Mouse (Mus musculus): Measurements from ENCODE around the gene Tulp1. TPM values are rescaled to one million over a fixed set of nuclear protein-coding genes. Genes with fewer than 3 reads are reported as not detected.
A peak's percentile ranks its signal among the peaks of the same experiment; 100 is the strongest.

Tulp1 gene
- polyA plus RNA-seq, 1 experiment from 2014 or later: 9.3 TPM

DNA sequence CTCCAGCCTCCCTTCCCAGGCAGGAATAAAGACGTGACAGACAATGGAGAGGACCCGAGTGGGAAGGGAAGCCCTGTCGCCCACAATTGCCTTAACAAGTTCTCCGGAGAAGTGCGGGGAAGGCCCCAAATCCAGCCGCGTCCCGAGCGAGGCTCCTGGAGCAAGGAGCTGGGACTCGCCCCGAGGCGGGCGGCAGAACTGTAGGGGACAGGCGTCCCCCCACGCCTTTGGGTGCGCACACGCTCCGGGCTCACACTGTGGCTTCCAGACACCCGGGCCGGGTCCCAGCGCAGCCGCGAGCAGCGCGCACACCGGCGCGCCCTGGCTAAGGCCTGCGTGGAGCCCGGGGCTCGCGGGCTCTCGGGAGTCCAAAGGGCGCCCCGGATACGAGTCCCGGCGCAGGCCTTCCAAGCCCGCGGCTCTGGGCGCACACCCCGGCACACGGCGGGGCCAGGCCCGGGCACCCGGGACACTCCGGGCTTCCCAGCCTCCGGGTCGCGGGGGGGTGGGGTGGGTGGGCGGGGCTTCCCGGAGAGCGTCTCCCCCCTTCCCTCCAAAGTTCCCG, 15.0 kb downstream of the Tulp1 start:
- peak overlapping the region; percentile 93 for H3K4me3 ChIP-seq
- no peaks in the 10 kb centered on the region for H3K36me3 ChIP-seq
- H3K4me1 ChIP-seq: peaks cover 52% of the 10 kb centered on the region
- H3K27ac ChIP-seq: peak overlapping the region; percentile 100
- peak; percentile 5; the same call in 1 of the 2 replicates for ATAC-seq (ENCODE audit: insufficient number of reproducible peaks, insufficient read depth, low FRiP score, low TSS enrichment)
- peak overlapping the region; percentile 87 for H3K4me2 ChIP-seq (replicated peaks)
- H3K9ac ChIP-seq: peak overlapping the region; percentile 95
- WGBS: under 1% methylated on average over 47 of the region's 54 CpGs
- H3K9me3 ChIP-seq: no peaks in the 10 kb centered on the region
- H3K27me3 ChIP-seq: no peaks in the 10 kb centered on the region

- WGBS: 8% methylated on average over 13 of the region's 13 CpGs
- ATAC-seq (ENCODE audit: insufficient number of reproducible peaks, insufficient read depth, low FRiP score, low TSS enrichment): no peak
- Histone ChIP-seq H3K4me2 (replicated peaks) (peak overlapping the region; percentile 87), H3K9ac (peak overlapping the region; percentile 95), H3K9me3 (no peaks in the 10 kb centered on the region), H3K27me3 (no peaks in the 10 kb centered on the region), H3K36me3 (no peaks in the 10 kb centered on the region), H3K27ac (peak overlapping the region; percentile 100), H3K4me3 (peak overlapping the region; percentile 93), H3K4me1 (peaks cover 58% of the 10 kb centered on the region)
Measured at GRCm38 (mm10) chr17:28349264-28349880, 15.7 kb downstream of the Tulp1 start.

GRCm38 (mm10) chr17:28348211-28348610, 16.8 kb downstream of the Tulp1 start:
- peak overlapping the region; percentile 93 for H3K4me3 ChIP-seq
- H3K4me2 ChIP-seq (replicated peaks): peak overlapping the region; percentile 87
- WGBS: 41% methylated on average over 6 of the region's 6 CpGs
- H3K27me3 ChIP-seq: no peaks in the 10 kb centered on the region
- ATAC-seq (ENCODE audit: insufficient number of reproducible peaks, insufficient read depth, low FRiP score, low TSS enrichment): no peak
- H3K36me3 ChIP-seq: no peaks in the 10 kb centered on the region
- H3K27ac ChIP-seq: peak overlapping the region; percentile 41
- peaks cover 69% of the 10 kb centered on the region for H3K4me1 ChIP-seq
- peak overlapping the region; percentile 95 for H3K9ac ChIP-seq
- H3K9me3 ChIP-seq: no peaks in the 10 kb centered on the region

DNA sequence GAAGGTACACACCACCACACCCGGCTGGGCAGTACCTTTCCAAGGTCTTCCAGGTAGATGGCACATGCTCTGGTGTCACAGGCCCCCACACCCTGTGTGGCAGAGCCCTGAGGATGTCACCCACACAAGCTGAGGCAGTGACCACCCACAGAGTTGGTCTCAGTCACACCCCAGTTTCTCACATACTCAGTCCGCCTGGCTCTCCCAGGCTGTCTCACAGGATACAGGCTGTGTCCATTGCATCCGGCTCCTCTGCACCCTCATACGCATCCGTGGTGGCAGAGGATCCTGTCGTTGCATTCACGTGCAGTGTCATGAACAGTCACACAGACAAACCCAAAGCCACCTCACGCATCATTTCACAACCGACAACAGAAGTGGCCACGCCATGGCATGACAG, 17.7 kb downstream of the Tulp1 start:
- Histone ChIP-seq H3K36me3 (no peaks in the 10 kb centered on the region), H3K9me3 (no peaks in the 10 kb centered on the region), H3K4me2 (replicated peaks) (peak overlapping the region; percentile 87; the same call in 1 of the 2 replicates), H3K4me3 (no peak overlapping the region), H3K27ac (peak overlapping the region; percentile 46; the same call in 1 of the 2 replicates), H3K27me3 (no peaks in the 10 kb centered on the region), H3K9ac (0 out of 2 replicates have a peak overlapping the region, but pooled peaks have one; percentile 95), H3K4me1 (peaks cover 71% of the 10 kb centered on the region)
- WGBS: 78% methylated on average over 10 of the region's 10 CpGs
- no peak for ATAC-seq (ENCODE audit: insufficient number of reproducible peaks, insufficient read depth, low FRiP score, low TSS enrichment)

DNA sequence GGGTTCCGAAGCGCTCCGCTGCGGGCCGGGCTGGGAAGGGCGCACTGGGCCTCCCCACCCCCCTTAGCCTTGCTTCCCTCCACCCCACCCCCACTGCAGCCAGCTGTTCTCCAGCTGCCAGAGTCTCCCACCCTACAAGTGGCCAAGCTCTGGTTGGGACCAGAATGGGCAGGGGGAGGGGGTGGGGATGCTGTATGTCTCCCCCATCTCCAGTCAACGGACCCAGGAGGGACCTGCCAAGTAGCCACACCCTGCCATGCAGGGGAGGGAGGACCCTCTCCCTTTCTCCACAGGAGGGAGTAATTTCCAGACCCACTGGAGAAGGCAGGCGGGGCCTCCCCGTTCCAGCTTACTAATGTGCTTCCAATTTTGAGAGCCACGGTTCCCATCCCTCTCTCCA, 19.1 kb downstream of the Tulp1 start:
- Histone ChIP-seq H3K4me2 (replicated peaks) (peak overlapping the region; percentile 50), H3K9ac (peak overlapping the region; percentile 49; the same call in 1 of the 2 replicates), H3K4me3 (0 out of 2 replicates have a peak overlapping the region, but pooled peaks have one; percentile 13), H3K36me3 (peaks cover under 1% of the 10 kb centered on the region; the same call in 1 of the 2 replicates), H3K27ac (peak overlapping the region; percentile 91), H3K27me3 (no peaks in the 10 kb centered on the region), H3K4me1 (peaks cover 76% of the 10 kb centered on the region), H3K9me3 (no peaks in the 10 kb centered on the region)
- 4% methylated on average over 10 of the region's 10 CpGs for WGBS
- peak; percentile 8; the same call in 1 of the 2 replicates for ATAC-seq (ENCODE audit: insufficient number of reproducible peaks, insufficient read depth, low FRiP score, low TSS enrichment)

- ATAC-seq (ENCODE audit: insufficient number of reproducible peaks, insufficient read depth, low FRiP score, low TSS enrichment): no peak
- WGBS: 7% methylated on average over 8 of the region's 8 CpGs
- 0 out of 2 replicates have a peak overlapping the region, but pooled peaks have one; percentile 13 for H3K4me3 ChIP-seq
- peak overlapping the region; percentile 49 for H3K9ac ChIP-seq
- H3K27ac ChIP-seq: peak overlapping the region; percentile 91
- no peaks in the 10 kb centered on the region for H3K27me3 ChIP-seq
- H3K4me1 ChIP-seq: peaks cover 82% of the 10 kb centered on the region
- no peaks in the 10 kb centered on the region for H3K9me3 ChIP-seq
- H3K36me3 ChIP-seq: peaks cover 7% of the 10 kb centered on the region
- H3K4me2 ChIP-seq (replicated peaks): peak overlapping the region; percentile 50
Measured at GRCm38 (mm10) chr17:28345271-28345721, 19.7 kb downstream of the Tulp1 start.

GRCm38 (mm10) chr17:28344670-28345069, 20.4 kb downstream of the Tulp1 start:
- Histone ChIP-seq H3K4me2 (replicated peaks) (peak overlapping the region; percentile 50), H3K4me3 (no peak overlapping the region), H3K27ac (peak overlapping the region; percentile 91)

GRCm38 (mm10) chr17:28344050-28344607, 20.9 kb downstream of the Tulp1 start:
- Histone ChIP-seq H3K36me3 (peaks cover 15% of the 10 kb centered on the region), H3K9ac (peak overlapping the region; percentile 15; the same call in 1 of the 2 replicates), H3K4me1 (peaks cover 80% of the 10 kb centered on the region), H3K4me2 (replicated peaks) (0 out of 2 replicates have a peak overlapping the region, but pooled peaks have one; percentile 2), H3K27me3 (no peaks in the 10 kb centered on the region), H3K27ac (peak overlapping the region; percentile 32; the same call in 1 of the 2 replicates), H3K9me3 (no peaks in the 10 kb centered on the region), H3K4me3 (no peak overlapping the region)
- WGBS: 26% methylated on average over 4 of the region's 4 CpGs
- no peak for ATAC-seq (ENCODE audit: insufficient number of reproducible peaks, insufficient read depth, low FRiP score, low TSS enrichment)

More at GRCm38 (mm10) chr17:28344670-28345069, 20.4 kb downstream of the Tulp1 start:
- ATAC-seq (ENCODE audit: insufficient number of reproducible peaks, insufficient read depth, low FRiP score, low TSS enrichment): no peak
- 50% methylated on average over 3 of the region's 3 CpGs for WGBS
- Histone ChIP-seq H3K4me1 (peaks cover 82% of the 10 kb centered on the region), H3K9me3 (no peaks in the 10 kb centered on the region), H3K36me3 (peaks cover 13% of the 10 kb centered on the region), H3K27me3 (no peaks in the 10 kb centered on the region), H3K9ac (0 out of 2 replicates have a peak overlapping the region, but pooled peaks have one; percentile 15)

DNA sequence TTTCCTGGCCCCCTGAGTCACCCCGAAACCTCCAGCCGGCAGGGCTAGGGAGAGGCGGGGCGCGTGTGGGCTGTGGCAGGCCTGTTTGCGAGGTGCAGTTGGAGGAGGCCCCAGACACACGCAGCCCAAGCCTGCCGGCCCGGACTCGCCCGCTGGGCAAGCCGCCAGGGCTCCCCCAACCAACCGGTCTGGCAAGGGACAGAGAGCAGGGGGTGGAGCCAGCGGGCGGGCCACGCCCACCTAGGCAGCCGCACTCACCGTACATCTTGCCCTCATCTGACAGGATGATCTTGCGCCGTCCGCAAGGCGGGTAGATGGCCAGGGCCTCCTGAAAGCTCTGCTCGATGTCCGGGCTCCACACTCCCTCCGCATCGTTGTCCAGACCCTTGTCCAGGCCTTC, 23.9 kb downstream of the Tulp1 start:
- WGBS: 14% methylated on average over 26 of the region's 26 CpGs

DNA sequence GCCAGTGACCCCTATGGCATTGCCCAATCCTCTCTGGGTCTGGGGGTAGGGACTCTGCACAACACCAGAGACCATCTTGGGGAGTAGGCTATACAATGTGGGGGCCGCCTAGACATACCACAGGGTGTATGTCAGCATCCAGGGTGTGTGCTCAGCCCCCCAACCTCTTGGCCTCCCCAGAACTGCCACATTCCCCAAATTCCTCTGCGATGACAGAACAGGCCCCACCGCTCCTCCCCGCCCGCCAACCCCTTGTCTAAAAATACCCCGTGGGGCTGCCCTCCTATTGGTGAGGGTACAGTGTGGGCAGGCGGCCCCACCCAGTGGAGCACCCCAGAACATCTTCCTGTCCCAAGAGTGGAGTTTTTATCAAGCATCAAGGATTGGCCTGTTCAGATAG, 24.4 kb downstream of the Tulp1 start:
- peaks cover 45% of the 10 kb centered on the region for H3K36me3 ChIP-seq
- 0 out of 2 replicates have a peak, but pooled peaks have one; percentile 1 for ATAC-seq (ENCODE audit: insufficient number of reproducible peaks, insufficient read depth, low FRiP score, low TSS enrichment)

More for the DNA sequence above, 23.9 kb downstream of the Tulp1 start:
- ATAC-seq (ENCODE audit: insufficient number of reproducible peaks, insufficient read depth, low FRiP score, low TSS enrichment): peak; percentile 57; the same call in 1 of the 2 replicates
- peak overlapping the region; percentile 19 for H3K4me3 ChIP-seq
- H3K4me1 ChIP-seq: peaks cover 51% of the 10 kb centered on the region
- H3K27ac ChIP-seq: peak overlapping the region; percentile 61
- no peaks in the 10 kb centered on the region for H3K9me3 ChIP-seq
- no peaks in the 10 kb centered on the region for H3K27me3 ChIP-seq
- peak overlapping the region; percentile 35 for H3K4me2 ChIP-seq (replicated peaks)
- peak overlapping the region; percentile 37 for H3K9ac ChIP-seq
- peaks cover 40% of the 10 kb centered on the region for H3K36me3 ChIP-seq

GRCm38 (mm10) chr17:28337547-28337946, 27.5 kb downstream of the Tulp1 start:
- Histone ChIP-seq H3K36me3 (peaks cover 69% of the 10 kb centered on the region), H3K9me3 (no peaks in the 10 kb centered on the region), H3K27ac (no peak overlapping the region), H3K4me1 (peaks cover 42% of the 10 kb centered on the region), H3K9ac (no peak overlapping the region), H3K4me2 (replicated peaks) (no peak overlapping the region), H3K27me3 (no peaks in the 10 kb centered on the region), H3K4me3 (no peak overlapping the region)
- 91% methylated on average over 7 of the region's 7 CpGs for WGBS
- no peak for ATAC-seq (ENCODE audit: insufficient number of reproducible peaks, insufficient read depth, low FRiP score, low TSS enrichment)

More for the DNA sequence above, 24.4 kb downstream of the Tulp1 start:
- Histone ChIP-seq H3K27ac (peak overlapping the region; percentile 61), H3K4me2 (replicated peaks) (peak overlapping the region; percentile 35; the same call in 1 of the 2 replicates), H3K9me3 (no peaks in the 10 kb centered on the region), H3K27me3 (no peaks in the 10 kb centered on the region), H3K9ac (peak overlapping the region; percentile 37; the same call in 1 of the 2 replicates), H3K4me1 (peaks cover 46% of the 10 kb centered on the region), H3K4me3 (0 out of 2 replicates have a peak overlapping the region, but pooled peaks have one; percentile 13)
- 69% methylated on average over 7 of the region's 7 CpGs for whole genome bisulfite sequencing
